Mouse (Mus musculus) testis, postnatal 10 days (tissue): ENCODE data around the gene Tpst2.
"Not testable (repeated sequence)": the region's sequence is repeated elsewhere in the genome, so short reads cannot be mapped to it uniquely, and the experiment has no call there.

Experiments
- DNase-seq: peaks from one replicate; pipeline ENCODE4 v3.0.0; 2021; ENCODE audit warnings: low spot score

The Tpst2 gene

DNA sequence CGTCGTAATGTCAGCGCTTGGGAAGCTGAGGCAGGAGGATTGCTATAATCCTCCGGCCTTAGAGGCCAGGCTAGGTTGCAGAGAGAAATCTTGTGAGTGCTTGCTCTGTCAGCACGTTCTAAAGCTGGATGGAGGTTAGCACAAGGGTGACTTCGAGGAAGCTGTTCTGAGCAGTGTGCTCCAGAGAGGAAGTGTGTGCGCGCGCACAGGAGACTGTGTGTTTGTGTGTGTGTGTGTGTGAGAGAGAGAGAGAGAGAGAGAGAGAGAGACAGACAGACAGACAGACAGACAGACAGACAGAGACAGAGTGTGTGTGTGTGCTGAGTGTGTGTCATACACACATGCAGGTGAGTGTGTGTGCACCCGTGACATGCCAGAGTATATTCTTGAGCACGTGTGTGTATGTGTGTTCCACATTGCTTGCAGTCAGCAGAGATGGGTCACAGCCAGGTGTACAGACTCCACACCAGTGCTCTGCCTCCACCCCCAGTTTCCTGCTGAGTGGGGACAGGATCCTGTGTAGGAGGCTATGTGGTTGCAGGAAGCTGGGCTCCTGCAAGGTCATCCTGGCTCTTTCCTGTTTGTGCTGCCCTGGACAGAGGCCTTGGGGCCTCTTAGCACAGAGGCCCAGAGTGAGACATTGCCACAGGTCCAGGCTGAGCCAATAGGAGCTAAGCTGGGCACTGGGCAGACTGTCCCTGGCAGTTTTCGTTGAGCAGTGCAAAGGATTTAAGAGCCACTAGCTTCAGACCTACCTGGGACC is 21.9 kb downstream of the Tpst2 start:
- no peak for DNase-seq

DNA sequence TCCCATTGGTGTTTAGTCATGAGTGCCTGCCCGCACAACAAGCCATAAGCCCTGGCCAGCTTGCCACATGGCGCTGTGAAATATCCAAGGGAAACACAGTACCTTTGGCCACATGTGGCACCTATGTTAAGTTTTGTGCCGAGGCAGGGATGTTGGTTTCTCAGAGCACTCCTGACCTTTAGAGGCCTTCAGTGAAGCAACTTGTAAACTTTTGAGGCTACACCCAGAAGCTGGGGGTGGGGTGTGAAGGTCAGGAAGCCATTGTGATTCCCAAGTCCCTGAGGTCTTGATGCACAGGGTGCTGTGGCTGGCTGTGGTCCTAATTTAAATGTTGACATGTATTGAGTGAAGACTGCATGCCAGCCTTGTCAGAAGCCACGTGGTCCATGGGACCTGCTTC is 22.9 kb downstream of the Tpst2 start:
- DNase-seq, result no peak

DNA sequence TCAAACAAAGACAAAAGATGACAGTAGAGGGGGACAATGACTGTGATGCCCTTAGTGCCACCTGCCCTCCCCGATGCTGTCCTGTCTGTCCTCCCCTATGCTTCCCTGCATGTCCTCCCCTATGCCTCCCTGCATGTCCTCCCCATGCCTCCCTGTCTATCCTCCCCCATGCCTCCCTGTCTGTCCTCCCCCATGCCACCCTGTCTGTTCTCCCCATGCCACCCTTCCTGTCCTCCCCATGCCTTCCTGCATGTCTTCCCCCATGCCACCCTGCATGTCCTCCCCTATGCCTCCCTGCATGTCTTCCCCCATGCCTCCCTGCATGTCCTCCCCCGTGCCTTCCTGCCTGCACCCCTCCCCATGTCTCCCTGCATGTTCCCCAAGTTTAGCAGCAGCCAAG is 23.6 kb downstream of the Tpst2 start:
- no peak for DNase-seq

DNA sequence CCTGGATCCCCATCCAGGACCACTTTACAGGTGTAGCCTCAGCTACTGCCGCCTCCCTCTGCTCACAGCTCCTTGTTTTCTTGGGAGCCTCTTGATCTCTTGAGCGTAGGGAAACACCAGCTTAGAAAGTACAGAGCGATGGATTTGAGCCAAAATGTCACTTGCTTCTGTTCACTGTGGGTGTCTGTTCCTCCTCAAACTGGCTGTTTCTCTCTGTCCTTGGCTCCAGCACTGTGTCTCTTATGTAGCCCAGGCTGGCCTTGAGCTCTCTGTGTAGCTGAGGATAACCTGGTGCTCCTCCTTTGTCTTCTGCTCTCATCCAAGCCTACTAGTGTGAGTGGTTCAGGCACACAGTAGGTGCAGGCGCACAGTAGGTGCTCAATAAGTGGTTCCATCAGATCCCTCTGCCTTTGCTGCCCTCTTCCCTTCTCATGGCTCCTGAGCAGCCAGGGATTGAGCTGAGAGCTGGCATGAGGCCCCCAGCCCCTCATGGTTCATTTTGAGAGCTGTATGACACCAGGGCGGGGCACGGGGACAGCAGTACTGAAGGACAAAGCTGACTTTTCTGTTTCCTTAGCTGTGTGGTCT is 24.3 kb downstream of the Tpst2 start:
- no peak for DNase-seq

DNA sequence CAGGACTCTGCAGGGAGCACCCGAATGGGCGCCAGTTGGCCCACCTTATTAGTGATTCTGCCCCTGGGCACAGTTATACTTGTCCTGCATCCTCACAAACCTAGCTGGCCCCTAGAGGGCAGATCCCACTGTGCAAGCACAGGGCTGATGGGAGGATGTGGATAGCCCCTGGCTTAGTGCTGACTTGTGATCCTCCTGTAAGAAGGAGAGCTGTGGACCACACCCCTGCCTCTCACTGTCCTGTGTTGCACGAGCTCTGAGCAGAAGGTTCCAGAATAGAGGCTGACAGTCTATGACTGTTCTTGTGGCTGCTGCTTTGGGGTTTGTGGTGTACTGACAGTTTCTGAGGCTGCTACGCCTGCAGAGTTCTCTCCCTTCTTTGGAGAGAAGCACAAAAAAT is 25.2 kb downstream of the Tpst2 start:
- no peak for DNase-seq

DNA sequence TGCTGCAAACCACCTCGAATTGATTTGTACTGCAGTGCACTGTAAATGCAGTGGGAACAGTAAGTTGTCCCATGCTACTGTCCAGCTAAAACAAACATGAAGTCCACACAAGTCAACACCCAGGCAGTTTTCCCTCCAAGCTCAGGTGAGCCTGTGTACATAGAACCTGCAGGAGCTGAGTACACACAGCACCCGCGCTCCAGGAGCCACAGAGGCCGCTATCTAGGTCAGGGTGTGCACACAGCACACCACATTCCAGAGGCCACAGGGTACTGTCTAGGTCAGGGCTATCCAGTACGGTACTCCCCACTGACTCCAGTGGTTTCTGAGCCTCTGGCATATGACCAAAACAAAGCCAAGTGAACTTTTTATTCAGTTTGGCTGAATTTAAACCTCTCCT is 25.8 kb downstream of the Tpst2 start:
- DNase-seq, result no peak

DNA sequence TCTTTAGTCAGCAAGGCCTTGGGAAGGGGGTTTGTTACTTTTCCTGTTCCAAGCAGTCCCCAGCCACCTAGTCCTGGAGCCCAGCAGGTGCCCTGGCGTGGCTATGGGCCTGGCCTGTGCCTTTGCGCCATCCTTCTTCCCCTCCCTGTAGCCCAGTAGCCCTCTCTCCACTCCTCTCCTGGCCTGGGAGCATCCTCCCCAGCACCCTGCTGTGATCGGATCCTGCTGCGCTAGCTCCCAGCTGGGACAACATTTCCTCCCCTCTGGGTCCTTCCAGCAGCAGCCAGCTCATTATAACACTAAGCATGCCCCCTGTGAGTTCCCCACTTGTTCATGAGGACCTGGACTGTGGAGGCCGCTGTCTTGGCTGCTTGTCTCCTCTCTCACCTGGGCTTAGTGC is 29.4 kb downstream of the Tpst2 start:
- no peak for DNase-seq

DNA sequence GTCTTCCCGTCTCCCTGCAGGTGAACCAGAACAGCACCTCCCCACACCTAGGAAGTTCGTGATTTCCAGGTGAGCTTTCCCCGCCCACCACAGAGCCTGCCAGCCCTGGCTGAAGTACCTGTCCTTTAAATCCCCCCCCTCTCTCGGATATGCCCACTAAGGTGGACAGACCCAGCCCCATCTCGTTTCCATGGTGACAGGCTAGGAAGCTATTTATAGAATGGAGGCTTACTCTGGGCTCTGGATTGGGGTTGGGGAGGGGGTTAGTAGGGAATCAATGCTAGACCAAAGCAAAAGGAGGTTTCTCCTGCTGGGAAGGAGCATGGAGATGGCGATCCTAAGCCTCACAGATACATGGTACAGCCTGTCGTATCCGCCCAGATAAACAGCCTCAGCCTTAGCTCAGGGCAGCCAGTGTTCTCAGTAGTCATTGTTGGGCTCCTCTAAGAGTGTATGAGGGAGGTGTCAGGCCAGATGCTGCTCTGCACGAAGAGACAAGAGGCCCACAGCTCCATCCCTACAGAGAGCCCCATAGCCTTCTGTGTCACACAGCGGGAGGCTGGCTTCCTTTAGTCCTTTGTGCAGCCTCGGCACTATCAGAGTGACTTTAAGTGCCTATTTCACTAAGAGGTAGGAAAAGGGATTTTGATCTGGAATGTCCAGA is 36.9 kb downstream of the Tpst2 start:
- DNase-seq, result no peak

DNA sequence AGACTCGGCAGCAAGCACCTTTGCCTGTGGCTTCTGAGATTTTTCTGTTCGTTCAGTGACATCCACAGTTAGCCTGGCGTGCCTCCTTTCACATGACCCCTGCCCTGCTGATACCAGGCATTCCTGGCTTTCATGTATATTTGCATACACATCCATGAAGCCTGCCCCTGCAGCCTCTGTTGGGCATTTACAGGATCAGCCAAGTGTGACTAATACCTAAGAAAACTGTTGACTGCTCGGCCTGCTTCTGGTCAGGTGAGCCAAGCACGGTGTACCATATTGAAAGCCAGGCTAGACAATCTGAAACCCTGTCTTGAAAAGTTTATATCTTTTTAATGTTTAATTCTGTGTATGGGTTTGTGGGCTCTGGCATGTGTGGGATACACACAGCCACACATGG is 40.0 kb downstream of the Tpst2 start:
- DNase-seq, result no peak

DNA sequence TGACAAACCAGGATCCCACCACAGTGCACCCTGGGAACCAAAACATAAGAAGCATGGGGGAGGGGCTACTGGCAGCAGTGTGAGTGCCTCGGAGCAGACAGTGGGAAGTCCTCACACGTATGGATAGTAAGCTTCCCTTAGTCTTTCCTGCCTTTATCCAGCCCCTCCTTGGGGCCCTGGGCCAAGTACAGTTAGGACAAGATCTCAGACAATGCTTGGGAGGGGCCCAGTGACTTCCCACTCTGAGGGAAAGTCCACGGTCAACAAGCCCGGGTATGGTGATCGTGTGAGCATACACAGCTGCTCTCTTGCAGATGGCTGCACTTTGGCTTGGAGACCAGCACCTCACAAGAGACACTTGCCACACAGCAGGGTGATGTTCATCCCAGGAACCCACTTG is 40.8 kb downstream of the Tpst2 start:
- no peak for DNase-seq

DNA sequence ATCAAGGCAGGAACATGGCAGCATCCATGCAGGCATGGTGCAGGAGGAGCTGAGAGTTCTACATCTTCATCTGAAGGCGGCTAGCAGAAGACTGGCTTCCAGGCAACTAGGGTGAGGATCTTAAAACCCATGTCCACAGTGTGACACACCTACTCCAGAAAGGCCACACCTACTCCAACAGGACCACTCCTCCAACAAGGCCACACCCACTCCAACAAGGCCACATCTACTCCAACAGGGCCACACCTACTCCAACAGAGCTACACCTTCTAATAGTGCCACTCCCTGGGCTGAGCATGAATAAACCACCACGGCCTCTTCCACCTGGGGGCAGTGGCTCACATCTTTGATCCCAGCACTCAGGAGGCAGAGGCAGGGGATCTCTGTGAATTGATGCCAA is 42.9 kb downstream of the Tpst2 start:
- DNase-seq, result not testable (repeated sequence)

DNA sequence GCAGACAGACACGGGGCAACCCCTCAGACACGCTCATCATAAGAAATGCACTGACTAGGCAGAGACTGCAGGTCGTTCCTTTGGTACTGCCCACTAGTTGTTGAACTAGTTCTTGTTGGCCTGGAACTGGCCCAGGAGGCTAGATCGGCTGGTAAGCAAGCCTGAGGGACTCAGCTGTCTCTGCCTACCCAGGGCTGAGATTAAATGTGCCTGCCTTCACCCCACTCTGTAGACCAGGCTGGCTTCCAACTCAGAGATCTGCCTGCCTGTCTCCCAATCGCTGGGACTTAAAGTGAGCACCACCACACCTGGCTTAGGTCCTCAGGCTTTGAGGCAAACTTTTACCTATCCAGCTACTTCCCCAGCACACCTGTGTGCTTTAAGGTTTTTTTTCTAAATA is 43.9 kb downstream of the Tpst2 start:
- DNase-seq, result no peak

DNA sequence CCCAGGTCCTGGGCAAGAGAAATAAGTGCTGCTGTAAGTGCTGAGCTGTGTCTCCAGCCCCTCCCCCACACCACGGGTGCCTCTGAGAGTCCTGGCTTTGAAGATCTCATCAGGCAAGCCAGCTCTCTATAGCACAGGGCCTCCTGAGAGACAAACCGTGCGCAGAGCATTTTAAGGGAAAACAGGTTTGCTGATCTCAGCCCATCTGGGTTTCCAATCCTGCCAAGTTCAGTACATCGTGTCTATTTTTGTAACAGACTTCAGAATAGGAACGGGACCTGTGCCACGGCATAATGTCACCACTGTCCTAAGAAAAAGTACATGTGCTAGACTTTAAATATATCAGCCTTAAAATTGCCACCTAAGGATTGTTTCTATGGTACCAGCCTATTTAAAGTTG is 44.4 kb downstream of the Tpst2 start:
- DNase-seq, result peak; percentile 58

DNA sequence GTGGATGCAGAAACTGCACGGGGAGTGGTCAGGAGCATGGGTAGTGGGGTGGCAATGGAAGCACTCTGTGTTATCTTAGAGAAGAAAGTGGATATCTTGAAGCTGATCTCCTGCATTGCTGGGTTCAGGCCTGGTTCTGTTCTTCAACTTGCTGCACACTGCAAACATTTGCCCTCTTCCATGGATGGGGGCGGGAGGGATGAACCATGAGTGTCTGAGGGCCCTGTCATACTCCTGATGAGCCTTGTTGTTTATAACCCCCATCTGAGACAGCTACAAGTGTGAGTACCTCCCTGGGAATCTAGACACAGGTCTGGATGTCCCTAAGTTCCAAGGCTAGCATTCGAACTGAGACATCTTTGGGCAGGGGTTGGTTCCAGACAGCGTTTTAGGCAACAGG is 44.9 kb downstream of the Tpst2 start:
- no peak for DNase-seq

DNA sequence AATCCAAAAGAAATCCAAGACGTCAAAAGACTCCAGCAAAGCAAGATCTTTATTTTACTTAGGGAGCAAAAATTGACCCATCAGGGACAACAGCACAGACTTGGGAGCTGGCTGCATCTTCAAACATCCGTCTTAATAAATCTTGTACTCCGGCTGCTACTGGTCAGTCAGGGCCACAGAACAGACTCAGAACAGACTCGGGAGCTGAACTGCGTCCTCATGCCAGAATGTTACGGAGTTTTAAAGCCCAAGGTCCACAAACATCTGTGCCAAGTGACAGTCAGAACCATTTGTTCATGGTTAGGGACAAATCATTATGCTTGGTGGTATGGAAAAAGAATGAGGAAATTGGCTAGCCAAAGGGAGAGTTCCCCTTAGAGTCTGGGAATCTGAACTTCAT is 46.8 kb downstream of the Tpst2 start:
- DNase-seq, result no peak

DNA sequence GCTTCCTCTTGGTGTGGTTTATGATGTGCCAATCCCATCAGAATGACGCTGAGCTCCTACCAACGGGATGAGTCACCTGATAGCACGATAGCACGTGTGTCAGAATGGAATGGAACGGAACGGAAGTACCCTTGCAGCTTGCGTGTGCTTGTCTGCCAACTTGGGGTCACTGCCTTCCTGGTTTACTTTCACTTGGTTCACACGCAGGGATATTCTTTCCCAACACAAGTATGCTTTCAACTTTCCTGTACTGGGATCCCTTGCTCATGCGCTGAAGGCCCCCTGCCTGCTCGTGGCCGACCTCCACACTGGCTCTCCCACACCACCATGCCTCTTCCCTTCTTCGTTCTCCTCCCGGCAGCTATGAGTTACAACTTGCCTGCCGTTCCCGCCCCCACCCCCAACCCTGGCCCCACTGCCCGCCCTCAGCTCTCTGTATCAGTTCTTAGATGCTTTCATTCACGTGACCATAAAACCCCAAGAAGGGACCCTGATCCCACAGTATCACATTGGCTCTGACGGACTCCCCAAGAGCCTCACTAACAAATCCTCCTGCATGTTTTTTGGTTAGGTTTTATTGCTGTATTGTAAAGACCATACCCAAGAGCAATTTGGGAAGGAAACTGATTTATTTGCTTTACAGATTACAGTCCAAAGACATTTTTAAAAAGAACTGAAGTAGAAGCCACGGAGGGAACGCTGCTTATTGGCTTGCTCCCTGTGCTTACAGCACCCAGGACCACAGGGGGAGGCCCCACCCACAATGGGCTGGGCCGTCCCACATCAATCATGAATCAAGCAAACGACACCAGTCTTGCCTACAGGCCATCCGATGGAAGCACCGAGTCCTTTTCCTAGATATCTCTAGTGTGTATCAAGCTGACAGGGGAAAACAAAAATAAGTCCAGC is 48.4 kb downstream of the Tpst2 start:
- DNase-seq, result no peak

DNA sequence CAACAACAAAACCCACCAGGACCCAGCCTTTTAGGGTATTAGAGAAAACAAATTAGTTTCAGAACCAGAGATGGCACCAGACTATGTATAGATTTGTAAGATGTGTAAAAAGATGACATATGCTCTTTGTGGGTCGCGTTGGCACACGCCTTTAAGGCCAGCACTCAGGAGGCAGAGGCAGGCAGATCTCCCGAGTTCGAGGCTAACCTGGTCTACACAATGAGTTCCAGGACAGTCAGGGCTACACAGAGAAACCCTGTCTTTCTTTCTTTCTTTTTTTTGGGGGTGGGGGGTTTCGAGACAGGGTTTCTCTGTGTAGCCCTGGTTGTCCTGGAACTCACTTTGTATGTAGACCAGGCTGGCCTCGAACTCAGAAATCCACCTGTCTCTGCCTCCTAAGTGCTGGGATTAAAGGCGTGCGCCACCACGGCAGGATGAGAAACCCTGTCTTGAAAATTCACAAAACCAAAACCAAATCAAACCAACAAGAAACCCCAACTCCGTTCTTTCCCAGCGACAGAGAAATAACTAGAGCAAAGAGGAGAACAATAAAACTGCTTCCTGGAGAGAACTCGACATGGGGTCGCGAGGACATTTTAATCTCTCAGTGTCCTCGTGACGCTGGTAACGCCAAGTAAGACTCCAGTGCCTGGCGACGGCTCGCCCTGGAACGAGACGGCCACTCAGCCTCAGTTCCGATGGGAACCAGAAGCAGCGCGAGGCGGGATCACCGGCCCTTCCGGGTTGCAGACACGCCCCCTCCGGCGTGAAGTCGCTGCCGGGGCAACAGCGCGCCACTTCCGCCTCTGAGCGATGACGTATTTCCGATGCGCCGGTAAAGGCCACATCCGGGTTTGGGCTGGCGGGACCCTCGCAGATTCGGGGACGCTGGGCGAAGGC is 49.3 kb downstream of the Tpst2 start, which contains the start of gene Tfip11:
Gene Tfip11 (plus strand): TSS at position 813 of the 900 bp plus-strand sequence.
- DNase-seq, result peak; percentile 98

DNA sequence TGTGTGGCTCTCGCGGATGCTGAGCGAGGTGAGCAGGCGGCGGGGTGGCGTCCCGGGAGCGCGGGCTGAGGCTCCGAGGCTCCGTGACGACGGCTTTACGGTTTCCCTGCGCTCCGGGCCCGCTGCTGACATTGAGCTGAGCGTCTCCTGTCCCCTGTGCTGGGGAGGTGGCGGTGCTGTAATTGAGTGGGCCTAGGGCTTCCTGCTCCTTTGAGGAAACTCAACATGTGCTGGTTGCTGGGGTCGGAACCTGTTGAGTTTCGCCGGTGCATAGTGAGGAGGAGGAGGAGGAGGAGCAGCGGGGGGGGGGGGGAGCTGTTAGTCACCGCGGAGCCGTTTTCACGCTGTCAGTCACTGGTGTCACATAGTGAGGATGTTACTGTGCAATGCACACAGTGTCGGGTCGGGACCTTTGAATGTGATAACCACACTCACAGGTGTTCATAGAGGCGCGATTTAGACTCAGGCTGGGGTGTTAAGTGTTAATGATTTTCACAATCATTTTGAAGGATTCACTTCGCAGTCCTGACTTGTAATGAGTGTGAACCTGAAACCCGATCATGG is 50.0 kb downstream of the Tpst2 start:
- DNase-seq, result no peak

DNA sequence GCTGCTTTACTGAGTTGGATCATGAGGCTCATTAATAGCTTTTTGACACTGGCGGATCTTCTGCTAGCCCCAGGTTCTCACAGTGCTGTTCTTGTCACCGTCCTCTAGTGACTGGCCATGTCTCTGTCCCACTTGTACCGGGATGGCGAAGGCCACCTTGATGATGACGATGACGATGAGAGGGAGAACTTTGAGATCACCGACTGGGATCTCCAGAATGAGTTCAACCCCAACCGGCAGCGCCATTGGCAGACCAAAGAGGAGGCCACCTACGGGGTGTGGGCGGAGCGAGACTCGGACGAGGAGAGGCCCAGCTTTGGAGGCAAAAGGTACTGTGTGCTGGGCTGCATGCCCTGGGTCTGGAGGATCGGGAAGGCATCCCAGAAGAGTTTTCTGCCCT is 51.4 kb downstream of the Tpst2 start:
- DNase-seq, result no peak

DNA sequence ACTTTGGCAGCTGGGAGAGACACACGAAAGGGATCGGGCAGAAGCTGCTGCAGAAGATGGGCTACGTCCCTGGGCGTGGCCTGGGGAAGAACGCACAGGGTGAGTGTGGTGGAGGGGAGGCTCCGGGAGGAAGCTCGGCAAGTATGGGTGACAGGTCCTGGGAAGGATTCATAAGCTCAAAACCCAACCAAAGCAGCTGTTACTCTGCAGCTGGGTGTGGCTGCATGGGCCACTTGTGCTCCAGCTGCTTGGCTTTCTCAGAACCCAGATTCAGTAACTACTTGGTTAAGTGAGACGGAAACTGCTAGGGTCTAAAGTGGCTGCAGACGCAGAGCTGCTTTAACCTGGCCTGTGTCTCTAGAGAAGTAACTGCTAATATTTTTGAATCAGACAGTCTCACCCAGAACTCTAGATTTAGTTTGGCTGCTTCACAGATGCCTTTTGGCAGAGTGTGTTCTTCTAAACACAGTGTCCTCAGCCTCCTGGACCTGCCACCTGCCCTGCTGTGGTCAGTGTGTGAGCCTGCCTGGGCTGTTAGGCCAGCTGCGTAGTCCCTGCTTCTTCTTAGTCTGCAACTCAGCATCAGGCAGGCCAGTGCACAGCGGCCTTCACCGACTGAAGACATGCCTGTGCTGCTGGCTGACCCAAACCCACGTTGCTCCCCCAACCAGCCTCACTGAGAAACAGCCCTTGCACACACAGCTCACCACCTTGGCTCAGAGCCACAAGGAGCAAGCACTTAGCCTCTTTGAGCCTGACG is 53.5 kb downstream of the Tpst2 start:
- no peak for DNase-seq
